Mouse (Mus musculus) lung, postnatal 36 days (tissue): ENCODE measurements around the gene Prune2.

Experiments used
- DNase-seq: peaks from one replicate; pipeline ENCODE4 v3.0.0; 2022; ENCODE audit warnings: mixed read lengths

Prune2 gene

DNA sequence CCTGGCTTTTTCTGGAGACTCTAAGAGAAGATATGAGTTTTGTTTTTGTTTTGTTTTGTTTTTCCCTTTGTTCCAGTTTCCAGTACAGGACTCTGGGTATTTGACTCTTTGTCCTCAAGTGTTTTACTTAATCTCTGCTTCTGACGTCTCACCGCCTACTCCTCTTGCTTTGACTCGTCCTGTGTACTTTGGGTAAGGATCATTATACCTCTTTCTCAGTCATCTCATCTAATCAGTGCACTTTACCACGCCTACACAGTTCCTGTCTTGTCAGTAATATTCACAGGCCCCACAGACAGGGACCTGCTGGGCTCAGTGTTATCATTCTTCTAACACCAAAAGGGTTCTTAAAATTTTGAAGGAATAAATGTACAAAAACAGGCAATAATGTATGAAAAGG is 312.8 kb downstream of the Prune2 start:
- no peak for DNase-seq

DNA sequence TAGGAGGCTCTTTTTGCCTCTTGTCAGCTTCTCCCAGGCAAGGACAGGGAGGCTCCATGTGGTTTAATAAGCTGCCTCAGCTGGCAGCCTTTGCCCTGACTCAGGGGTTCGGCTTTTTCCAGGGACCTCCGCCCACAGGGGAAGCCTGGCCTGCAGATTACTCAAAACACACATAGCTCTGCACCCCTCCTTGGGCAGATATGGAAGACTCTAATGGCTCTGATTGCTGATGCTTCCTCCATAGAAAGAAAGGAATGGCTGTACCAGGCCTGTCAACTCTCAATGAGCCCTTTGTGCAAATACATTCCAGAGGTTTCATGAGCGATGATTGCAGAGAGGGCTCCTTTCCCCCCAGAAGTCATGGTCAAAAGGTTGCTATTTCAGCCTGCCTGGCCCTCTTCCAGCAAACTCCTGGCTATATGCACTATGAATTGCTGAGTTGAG is 315.3 kb downstream of the Prune2 start:
- no peak for DNase-seq

DNA sequence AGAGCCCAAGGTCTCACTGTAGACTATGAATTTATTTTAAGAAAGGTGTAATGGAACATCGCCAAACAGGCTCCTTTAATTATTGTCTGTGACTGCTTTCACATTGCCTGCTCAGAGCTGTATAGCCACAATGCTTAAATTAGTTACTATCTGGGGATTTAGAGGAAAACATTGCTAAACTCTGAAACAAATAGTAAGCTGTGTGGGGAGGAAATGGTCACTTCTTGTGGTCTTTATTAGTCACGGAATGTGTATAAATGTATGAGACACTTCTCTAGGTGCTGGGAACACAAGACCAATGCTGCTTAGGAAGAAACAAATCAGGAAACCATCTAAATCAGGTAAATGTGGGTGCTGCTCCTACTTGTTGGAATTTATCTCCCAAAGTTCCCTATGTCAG is 317.1 kb downstream of the Prune2 start:
- no peak for DNase-seq
